Mouse (Mus musculus): ENCODE data around the gene Dhx8.

The Dhx8 gene

DNA sequence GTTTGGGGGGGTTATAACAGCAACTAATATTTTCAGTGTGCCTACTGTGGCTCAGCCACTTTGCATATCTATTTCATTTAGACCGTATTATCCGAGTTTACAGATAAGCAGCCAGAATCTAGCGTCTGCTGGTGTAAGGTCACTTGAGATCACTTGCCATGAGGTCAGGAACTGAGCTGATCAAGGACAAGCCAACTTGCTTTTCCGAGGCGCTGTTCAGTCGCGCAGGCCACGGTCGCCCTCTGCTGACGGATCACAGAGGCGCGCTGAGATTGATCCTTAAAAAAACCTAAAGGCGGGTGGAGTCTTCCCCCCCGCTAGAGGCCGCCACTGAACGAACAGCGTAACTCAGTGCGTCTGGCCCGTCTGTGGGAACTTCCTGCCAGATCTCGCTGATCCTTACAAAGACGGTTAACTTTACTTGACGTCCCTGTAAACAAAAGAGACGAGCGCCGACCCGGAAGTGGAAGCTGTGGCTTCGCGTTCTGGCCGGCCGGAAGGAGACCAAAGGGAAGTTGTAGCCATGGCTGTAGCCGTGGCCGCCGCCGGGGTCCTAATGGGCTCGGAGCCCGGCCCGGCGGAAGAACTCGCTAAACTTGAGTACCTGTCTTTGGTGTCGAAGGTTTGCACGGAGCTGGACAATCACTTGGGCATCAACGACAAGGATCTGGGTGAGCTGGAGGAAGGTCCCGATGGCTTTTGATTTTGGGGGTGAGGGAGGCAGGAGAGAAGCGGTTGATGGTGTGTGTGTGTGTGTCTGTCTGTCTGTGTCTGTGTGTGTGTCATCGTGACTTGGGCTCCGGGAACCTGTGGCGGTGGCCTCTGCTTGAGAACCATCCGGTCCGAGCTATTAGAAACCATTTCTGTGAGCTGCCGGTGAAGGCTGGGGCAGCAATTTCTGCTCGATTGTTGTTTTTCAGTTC, at the start of gene Dhx8:
Gene Dhx8 (plus strand): TSS at position 402 of the 923 bp plus-strand sequence.
- DNase-seq (ENCODE audit: low spot score): peak; percentile 99

DNA sequence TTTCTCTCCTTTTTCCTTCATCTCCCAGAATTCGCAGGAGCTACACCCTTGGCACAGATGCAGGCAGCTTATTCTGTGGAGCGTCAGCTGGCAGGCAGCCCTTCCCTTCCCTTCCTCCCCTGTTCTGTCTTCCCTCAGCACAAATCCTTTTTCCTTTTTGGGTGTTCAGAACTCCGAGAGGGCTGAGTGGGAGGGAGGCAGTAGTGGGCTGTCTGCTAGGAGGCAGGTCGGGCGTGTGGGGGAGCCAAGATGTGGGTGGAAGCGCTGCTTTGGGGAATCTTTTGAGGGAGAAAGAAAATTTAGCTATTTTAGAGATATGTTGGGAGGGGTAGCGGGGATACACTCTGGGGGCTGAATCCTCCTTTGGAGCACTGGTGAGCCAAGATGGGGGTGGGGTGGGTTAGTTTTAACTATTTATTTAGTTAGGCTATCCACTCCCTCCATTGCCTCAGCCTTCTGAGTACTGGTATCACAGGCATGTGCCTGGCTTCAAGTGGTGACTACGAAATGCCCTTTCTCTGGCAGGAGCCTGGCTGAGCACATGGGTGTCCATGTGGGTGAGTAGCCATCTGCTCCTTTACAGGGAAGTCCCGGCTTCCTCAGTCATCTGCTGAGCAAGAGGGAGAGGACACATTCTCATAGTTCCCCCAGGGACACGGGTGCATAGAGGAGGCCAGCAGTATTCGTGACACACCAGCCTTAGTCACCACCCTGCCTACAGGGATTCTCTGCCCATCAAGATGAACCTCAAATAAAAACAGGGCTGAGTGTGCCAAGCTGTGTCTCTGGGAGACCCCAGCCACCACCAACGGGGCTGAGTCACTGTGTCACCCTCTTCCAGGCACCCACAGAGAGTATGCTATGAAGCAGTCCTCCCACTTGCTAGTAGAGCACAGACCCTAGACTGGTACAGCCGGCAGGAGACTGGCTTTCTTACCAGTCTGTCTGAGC, 45.1 kb upstream of the Dhx8 start:
- no peak for DNase-seq (ENCODE audit: low spot score)

- no peak for DNase-seq (ENCODE audit: low spot score)
These were observed 43.0 kb upstream of the Dhx8 start for GRCm38 (mm10) chr11:101689701-101690113.

- no peak for DNase-seq (ENCODE audit: low spot score)
These were observed 42.4 kb upstream of the Dhx8 start for GRCm38 (mm10) chr11:101690326-101690725.

DNA sequence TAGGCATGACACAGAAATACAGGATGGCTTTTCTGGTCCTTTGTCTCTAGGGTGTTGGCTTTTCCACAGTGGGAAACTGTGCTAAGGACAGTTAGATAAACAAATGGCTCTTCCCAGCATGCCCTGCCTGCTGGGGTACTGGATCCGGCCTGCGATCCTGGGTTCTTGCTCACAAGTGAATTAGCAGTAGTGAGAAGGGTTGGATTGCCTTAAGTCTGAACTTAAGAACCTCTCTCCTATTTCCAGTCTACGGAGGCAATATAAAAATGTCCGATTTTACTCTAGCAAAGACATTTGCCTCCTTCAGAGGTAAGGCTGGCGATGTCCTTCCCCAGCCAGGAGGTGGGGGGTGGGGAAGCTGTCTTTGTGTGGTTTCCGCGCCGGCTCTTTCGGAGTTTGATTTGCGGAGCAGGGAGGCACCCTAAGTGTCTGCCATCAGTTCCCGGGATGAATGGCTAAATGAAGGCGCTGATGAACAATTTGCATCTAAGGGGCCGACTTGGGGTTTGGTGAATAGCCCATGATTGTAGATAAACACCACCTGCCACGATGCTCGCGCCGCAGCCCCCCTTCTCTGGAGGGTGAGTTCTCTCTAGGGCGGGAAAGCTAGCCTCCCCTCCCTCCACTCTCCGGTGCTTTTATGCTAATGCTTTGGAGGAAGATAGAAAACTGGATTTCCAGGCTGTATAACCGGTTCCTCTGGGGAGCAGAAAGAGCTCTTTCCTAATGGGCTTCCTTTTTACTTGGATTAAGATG, 36.6 kb upstream of the Dhx8 start:
- DNase-seq (ENCODE audit: low spot score): peak; percentile 34

- peak; percentile 70 for DNase-seq (ENCODE audit: low spot score)
These were observed 35.4 kb upstream of the Dhx8 start for GRCm38 (mm10) chr11:101697156-101697861.

DNA sequence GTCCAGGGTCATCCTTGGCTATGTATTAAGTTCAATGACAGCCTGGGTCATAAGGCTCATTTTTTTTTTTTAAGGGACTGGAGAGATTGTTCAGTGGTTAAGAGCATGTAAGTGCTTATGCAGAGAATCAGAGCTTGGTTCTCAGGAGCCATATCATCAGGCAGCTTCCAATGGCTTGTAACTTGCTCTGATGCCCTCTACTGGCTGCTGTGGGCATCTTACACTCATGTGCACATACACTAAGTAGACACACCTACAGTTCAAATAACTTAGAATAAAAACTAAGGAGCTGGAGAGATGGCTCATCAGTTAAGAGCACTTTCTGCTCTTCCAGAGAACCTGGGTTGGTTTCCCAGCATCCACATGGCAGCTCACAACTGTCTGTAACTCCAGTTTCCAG, 34.6 kb upstream of the Dhx8 start:
- peak; percentile 7 for DNase-seq (ENCODE audit: low spot score)

- DNase-seq (ENCODE audit: low spot score): no peak
These were observed 33.2 kb upstream of the Dhx8 start for GRCm38 (mm10) chr11:101699556-101699955.

DNA sequence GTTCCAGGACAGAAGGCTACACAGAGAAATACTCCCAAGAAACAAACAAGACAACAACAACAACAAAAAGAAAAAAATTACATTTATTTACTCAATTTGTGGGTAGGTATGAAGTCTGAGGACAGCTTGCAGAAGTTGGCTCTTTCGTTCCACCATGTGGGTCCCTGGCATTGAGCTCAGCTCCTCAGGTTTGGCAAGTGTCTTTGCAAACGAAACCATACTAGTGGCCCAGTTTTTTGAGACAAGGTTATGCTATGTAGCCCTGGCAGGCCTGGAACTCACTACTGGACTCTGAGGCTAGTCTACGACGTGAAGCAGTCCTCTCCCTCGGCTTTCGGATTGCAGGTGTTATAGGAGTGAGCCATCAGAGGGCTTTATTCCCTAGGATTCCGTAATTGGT, 32.7 kb upstream of the Dhx8 start:
- DNase-seq (ENCODE audit: low spot score): no peak

DNA sequence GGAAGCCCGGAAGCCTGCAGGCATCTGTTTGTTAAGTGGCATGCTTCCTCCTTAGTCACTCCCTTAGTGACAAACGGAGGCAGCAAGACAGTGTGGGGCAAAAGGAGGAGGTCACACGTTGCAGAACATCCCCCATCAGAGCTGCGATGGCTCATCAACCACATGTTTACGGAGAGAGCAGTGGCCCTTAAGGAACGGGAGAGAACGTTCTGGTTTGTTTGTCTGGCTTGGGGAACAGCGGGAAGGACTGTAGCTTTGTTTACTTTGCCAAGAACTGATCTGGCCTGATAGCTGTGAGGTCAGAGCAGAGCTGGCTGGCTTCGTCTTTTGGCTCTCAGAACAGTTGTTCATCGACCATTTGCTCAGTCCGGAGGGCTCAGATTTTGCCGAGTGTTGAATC, 32.3 kb upstream of the Dhx8 start:
- DNase-seq (ENCODE audit: low spot score): no peak

GRCm38 (mm10) chr11:101704081-101704480, 28.6 kb upstream of the Dhx8 start:
- DNase-seq (ENCODE audit: low spot score): no peak

DNA sequence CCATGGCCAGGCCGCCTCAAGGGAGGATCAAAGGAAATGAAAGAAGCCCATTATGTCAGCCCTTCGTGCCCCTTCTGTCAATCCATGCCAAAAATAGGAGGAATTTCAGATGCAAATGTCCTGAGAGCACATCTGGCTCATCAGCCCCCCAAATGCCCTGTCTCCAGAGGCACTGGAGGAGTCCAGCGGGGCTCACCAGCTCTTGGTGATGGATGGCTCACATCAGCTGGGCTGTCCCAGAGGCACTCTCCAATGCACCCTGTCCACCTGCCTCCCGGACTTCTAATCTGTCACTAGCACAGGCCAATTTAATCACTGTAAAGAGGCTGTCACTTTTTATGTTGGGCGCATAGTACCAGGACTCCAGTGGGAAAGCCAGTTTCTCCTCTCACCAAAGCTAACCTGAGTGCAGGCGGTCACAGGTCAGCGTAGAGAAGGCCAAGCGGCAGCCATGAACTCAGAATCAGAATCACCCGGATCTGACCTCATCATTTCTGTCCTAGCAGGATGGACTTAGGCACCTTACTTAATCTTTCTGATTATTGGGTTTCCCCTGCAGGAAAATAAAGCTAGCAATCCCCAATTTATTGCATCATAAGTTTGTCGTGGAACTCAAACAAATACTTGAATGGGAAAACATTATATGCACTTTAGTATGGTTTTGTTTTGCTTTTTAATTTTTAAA, 25.8 kb upstream of the Dhx8 start:
- no peak for DNase-seq (ENCODE audit: low spot score)

DNA sequence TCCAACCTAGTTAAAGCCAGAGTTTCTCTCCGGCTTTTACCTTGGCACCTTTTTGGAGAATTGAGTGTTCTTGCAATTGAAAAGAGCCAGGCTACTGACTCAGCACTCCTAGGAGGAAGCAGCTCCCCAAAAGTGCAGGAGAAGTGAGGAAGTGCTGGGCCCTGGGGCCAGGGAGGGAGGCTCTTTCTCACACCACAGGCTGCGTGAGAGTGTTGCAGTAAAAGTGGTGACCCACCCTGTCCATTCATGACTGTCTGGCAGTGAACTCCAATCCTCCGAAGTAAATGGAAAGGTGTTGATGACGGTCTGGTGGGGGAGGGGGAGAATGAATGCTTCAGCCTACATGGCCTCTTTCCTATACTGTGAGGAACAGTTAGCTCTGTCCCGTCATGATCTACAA, 24.2 kb upstream of the Dhx8 start:
- DNase-seq (ENCODE audit: low spot score): no peak

DNA sequence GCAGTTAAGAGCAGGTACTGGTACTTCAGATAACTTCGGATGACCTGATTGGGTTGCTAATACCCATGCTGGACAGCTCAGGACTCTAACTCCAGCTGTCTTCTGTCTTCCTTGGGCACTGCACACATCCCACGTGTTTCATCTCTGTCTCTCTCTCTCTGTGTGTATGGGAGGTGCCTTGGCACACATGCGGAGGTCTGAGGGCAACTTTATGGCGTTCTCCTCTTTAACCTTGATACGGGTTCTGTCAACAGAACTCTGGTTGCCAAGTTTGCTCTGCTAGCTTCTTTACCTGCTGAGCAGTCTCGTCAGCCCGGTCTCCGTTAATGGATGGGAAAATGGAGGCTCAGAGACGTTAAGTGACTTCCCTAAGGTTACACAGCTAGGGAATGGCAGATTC, 19.9 kb upstream of the Dhx8 start:
- DNase-seq (ENCODE audit: low spot score): no peak

DNA sequence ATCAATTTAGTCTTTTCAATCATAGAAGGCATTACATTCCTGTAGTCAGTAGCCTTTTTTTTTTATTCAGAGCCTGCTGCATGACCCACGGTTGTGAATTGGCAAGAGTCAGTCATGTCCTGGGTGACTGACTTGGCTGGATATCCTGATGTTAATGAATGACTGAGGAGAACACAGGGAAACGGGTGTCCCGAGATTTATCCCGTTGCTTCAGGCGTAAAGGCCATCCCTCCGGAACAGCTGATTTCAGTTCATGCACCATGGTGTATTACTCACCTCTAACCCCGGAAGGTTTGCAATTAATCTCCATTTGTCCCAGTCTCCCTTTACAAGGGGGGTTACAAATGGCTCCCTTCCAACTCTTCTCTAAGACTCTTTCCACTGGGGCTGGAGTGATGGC, 18.7 kb upstream of the Dhx8 start:
- DNase-seq (ENCODE audit: low spot score): no peak

DNA sequence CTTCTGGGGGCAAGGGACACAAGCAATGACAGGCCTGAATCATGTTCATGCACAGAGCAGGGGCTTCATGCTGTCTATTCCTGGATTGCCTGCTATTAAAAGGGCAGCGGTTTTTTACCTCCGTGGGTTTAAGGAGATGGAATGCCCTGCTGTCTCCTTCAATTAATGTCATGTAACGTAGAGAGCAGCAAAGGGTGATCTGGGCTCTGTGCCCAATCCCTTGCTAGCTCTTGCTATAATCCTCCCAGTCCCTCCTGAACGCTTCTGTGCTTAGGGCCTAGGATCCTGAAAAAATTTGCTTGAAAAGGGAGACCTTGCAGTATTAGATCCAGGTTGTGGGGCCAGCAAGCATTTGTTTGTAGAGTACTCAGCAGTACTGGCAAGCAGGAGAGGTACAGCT, 14.4 kb upstream of the Dhx8 start:
- DNase-seq (ENCODE audit: low spot score): no peak

GRCm38 (mm10) chr11:101719986-101720520, 12.7 kb upstream of the Dhx8 start:
- no peak for DNase-seq (ENCODE audit: low spot score)

GRCm38 (mm10) chr11:101725043-101725442, 7.7 kb upstream of the Dhx8 start:
- no peak for DNase-seq (ENCODE audit: low spot score)

GRCm38 (mm10) chr11:101726765-101727164, 6.0 kb upstream of the Dhx8 start:
- DNase-seq (ENCODE audit: low spot score): no peak

GRCm38 (mm10) chr11:101729308-101729707, 3.4 kb upstream of the Dhx8 start:
- DNase-seq (ENCODE audit: low spot score): no peak

GRCm38 (mm10) chr11:101733596-101733995, 877 bp downstream of the Dhx8 start:
- peak; percentile 32 for DNase-seq (ENCODE audit: low spot score)
